ENCODE assay signal across 31 mouse cellular contexts in the genomic region with DNA sequence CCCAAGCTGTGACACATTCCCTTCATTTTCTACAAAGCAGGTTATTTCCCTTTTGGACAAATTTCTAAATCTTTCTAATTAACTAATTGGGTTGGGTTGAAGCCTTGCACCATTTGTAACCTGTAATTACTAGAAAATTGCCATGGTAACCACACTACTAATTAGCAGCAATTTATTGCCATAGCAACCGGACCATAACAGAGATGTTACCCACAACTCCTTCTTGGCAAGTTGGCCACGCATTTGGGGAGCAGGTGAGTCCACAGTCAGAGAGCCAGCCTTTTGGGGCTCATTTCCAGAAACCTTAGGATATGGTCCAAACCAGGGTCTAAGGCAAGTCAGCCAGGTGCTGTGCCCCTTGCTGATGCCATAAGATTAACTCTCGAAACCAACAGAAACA.
DNase-seq lines count a peak whose midpoint lies in the region; ATAC-seq and TF ChIP-seq lines count a peak whose summit lies in the region.
"Had no signal": no experiment of that assay in that cellular context is flagged by ENCODE, and none has a peak within 500 bp of the region (broad histone marks: within the 10 kb centered on the region; RNA-seq: fewer than 3 reads in every experiment).

No protein-coding gene starts in this region.

- no peaks in the 10 kb centered on the region for H3K36me3 ChIP-seq in forebrain, embryonic 13.5 days (ENCODE audit: poor library complexity, severe bottlenecking)
- H3K36me3 ChIP-seq in forebrain, embryonic 10.5 days (replicated peaks) = no peaks in the 10 kb centered on the region
- H3K36me3 ChIP-seq in neural tube, embryonic 14.5 days (ENCODE audit: control insufficient read depth, insufficient read depth, low read length) = no peaks in the 10 kb centered on the region
- no peaks in the 10 kb centered on the region for H3K36me3 ChIP-seq in neural tube, embryonic 15.5 days
- H3K36me3 ChIP-seq in forebrain, postnatal 0 days (ENCODE audit: insufficient read depth) = no peaks in the 10 kb centered on the region
- H3K36me3 ChIP-seq: embryonic facial prominence, embryonic 12.5 days; heart, embryonic 12.5 days; limb, embryonic 10.5 days; limb, embryonic 15.5 days; liver, embryonic 13.5 days had no signal

- no peak for TF ChIP-seq CTCF in forebrain, postnatal 0 days (IDR thresholded peaks at IDR 0.05; ENCODE audit: low read depth)

- H3K9ac ChIP-seq in forebrain, embryonic 13.5 days = no peak overlapping the region
- H3K9ac ChIP-seq in neural tube, embryonic 14.5 days (replicated peaks; ENCODE audit: low read depth, low read length) = no peak overlapping the region
- no peak overlapping the region for H3K9ac ChIP-seq in neural tube, embryonic 15.5 days (replicated peaks)
- H3K9ac ChIP-seq in forebrain, postnatal 0 days = no peak overlapping the region
- H3K9ac ChIP-seq: embryonic facial prominence, embryonic 12.5 days; heart, embryonic 12.5 days; limb, embryonic 15.5 days; liver, embryonic 13.5 days had no signal

- ATAC-seq in forebrain, embryonic 13.5 days = peak; percentile 33
- ATAC-seq in neural tube, embryonic 14.5 days (ENCODE audit: low read depth) = no peak
- no peak for ATAC-seq in neural tube, embryonic 15.5 days (ENCODE audit: low FRiP score)
- peak; percentile 23; the same call in 1 of the 2 replicates for ATAC-seq in forebrain, postnatal 0 days
- ATAC-seq: CD4-positive, CD25-positive, alpha-beta regulatory T cell, adult 4 months; intestine, postnatal 0 days; lung, postnatal 0 days had no signal

- DNase-seq in forebrain, embryonic 10.5 days (ENCODE audit: extremely low spot score, low spot score) = no peak
- peak; percentile 24 to 53 for DNase-seq in layer of hippocampus, postnatal 14 days (ENCODE audit: low spot score in 2 of 2)
- no peak for DNase-seq in layer of hippocampus, postnatal 36 days
- DNase-seq in forebrain, postnatal 0 days = peak; percentile 76
- DNase-seq in testis, postnatal 10 days (ENCODE audit: low spot score) = no peak
- DNase-seq: adrenal gland, postnatal 14 days; cerebellum, adult 2 months; embryo, embryonic 11 days; heart, adult 2 months; heart, postnatal 4 days; kidney, adult 9 months; kidney, postnatal 14 days; liver, embryonic 13.5 days; lung, adult 18-20 months; lung, postnatal 4 days; right cerebral cortex, adult 18-20 months; right cerebral cortex, postnatal 4 days; thymus, adult 2 months; thymus, postnatal 36 days had no signal

- WGBS in forebrain, embryonic 13.5 days = 42% methylated on average over 3 of the region's 3 CpGs
- WGBS in forebrain, embryonic 10.5 days = 81% methylated on average over 3 of the region's 3 CpGs
- WGBS in neural tube, embryonic 14.5 days = 47% methylated on average over 3 of the region's 3 CpGs
- WGBS in neural tube, embryonic 15.5 days = 42% methylated on average over 3 of the region's 3 CpGs
- 34% methylated on average over 3 of the region's 3 CpGs for WGBS in forebrain, postnatal 0 days

- peaks cover 31% of the 10 kb centered on the region for H3K27me3 ChIP-seq in forebrain, embryonic 13.5 days
- H3K27me3 ChIP-seq in forebrain, embryonic 10.5 days (ENCODE audit: poor library complexity, severe bottlenecking) = peaks cover 57% of the 10 kb centered on the region
- no peaks in the 10 kb centered on the region for H3K27me3 ChIP-seq in neural tube, embryonic 14.5 days (ENCODE audit: control insufficient read depth, insufficient read depth, low read length)
- no peaks in the 10 kb centered on the region for H3K27me3 ChIP-seq in neural tube, embryonic 15.5 days (replicated peaks)
- no peaks in the 10 kb centered on the region for H3K27me3 ChIP-seq in forebrain, postnatal 0 days (ENCODE audit: insufficient read depth, low read length)
- H3K27me3 ChIP-seq: embryonic facial prominence, embryonic 12.5 days had no signal

- no peaks in the 10 kb centered on the region for H3K9me3 ChIP-seq in forebrain, embryonic 13.5 days (replicated peaks)
- no peaks in the 10 kb centered on the region for H3K9me3 ChIP-seq in forebrain, embryonic 10.5 days
- H3K9me3 ChIP-seq in neural tube, embryonic 14.5 days (ENCODE audit: control insufficient read depth, low read length) = no peaks in the 10 kb centered on the region
- no peaks in the 10 kb centered on the region for H3K9me3 ChIP-seq in neural tube, embryonic 15.5 days (replicated peaks)
- no peaks in the 10 kb centered on the region for H3K9me3 ChIP-seq in forebrain, postnatal 0 days (ENCODE audit: low read length)
- H3K9me3 ChIP-seq: embryonic facial prominence, embryonic 12.5 days; heart, embryonic 12.5 days; limb, embryonic 10.5 days; limb, embryonic 15.5 days; liver, embryonic 13.5 days; megakaryocyte, embryonic 14.5 days had no signal

- peak overlapping the region; percentile 82 for H3K27ac ChIP-seq in forebrain, embryonic 13.5 days
- H3K27ac ChIP-seq in forebrain, embryonic 10.5 days = no peak overlapping the region
- peak overlapping the region; percentile 60; the same call in 1 of the 2 replicates for H3K27ac ChIP-seq in neural tube, embryonic 14.5 days (ENCODE audit: low read depth, low read length)
- H3K27ac ChIP-seq in neural tube, embryonic 15.5 days (replicated peaks) = no peak overlapping the region
- H3K27ac ChIP-seq in forebrain, postnatal 0 days (ENCODE audit: low read depth, low read length) = peak overlapping the region; percentile 67; the same call in 1 of the 2 replicates
- H3K27ac ChIP-seq: embryonic facial prominence, embryonic 12.5 days; heart, adult 2 months; limb, embryonic 10.5 days; limb, embryonic 15.5 days; liver, embryonic 13.5 days; stomach, postnatal 0 days had no signal

- H3K4me2 ChIP-seq in forebrain, embryonic 13.5 days = peak overlapping the region; percentile 27
- H3K4me2 ChIP-seq in neural tube, embryonic 14.5 days (ENCODE audit: low read depth, low read length) = no peak overlapping the region
- H3K4me2 ChIP-seq in neural tube, embryonic 15.5 days = no peak overlapping the region
- H3K4me2 ChIP-seq in forebrain, postnatal 0 days (ENCODE audit: low read depth) = no peak overlapping the region; the same call in 1 of the 2 replicates
- H3K4me2 ChIP-seq: embryonic facial prominence, embryonic 12.5 days; heart, embryonic 12.5 days; limb, embryonic 15.5 days; liver, embryonic 13.5 days had no signal

- peaks cover 55% of the 10 kb centered on the region for H3K4me1 ChIP-seq in forebrain, embryonic 13.5 days
- peaks cover 34% of the 10 kb centered on the region for H3K4me1 ChIP-seq in forebrain, embryonic 10.5 days
- peaks cover 17% of the 10 kb centered on the region for H3K4me1 ChIP-seq in neural tube, embryonic 14.5 days (ENCODE audit: control insufficient read depth, insufficient read depth, low read length)
- peaks cover 40% of the 10 kb centered on the region for H3K4me1 ChIP-seq in neural tube, embryonic 15.5 days
- peaks cover 18% of the 10 kb centered on the region for H3K4me1 ChIP-seq in forebrain, postnatal 0 days (ENCODE audit: insufficient read depth)
- H3K4me1 ChIP-seq: liver, embryonic 13.5 days had no signal

- no peak overlapping the region for H3K4me3 ChIP-seq in forebrain, embryonic 13.5 days
- H3K4me3 ChIP-seq in forebrain, embryonic 10.5 days = no peak overlapping the region
- no peak overlapping the region for H3K4me3 ChIP-seq in neural tube, embryonic 14.5 days (ENCODE audit: low read depth, low read length)
- H3K4me3 ChIP-seq in neural tube, embryonic 15.5 days (replicated peaks) = no peak overlapping the region
- H3K4me3 ChIP-seq in forebrain, postnatal 0 days (ENCODE audit: low read depth, low read length) = no peak overlapping the region
- H3K4me3 ChIP-seq: embryonic facial prominence, embryonic 12.5 days; heart, adult 2 months; heart, embryonic 12.5 days; limb, embryonic 10.5 days; limb, embryonic 15.5 days; liver, embryonic 13.5 days; megakaryocyte, embryonic 14.5 days had no signal

Comparison
In these comparisons a context has a peak if more than half of its experiments do, and no peak if none do; other contexts are left out.
1. H3K27ac ChIP-seq: peak in forebrain, embryonic 13.5 days (single experiment), neural tube, embryonic 14.5 days (single experiment) and forebrain, postnatal 0 days (single experiment); none in forebrain, embryonic 10.5 days (single experiment) and neural tube, embryonic 15.5 days (single experiment).
2. DNase-seq: peak in layer of hippocampus, postnatal 14 days (2 of 2) and forebrain, postnatal 0 days (single experiment); none in forebrain, embryonic 10.5 days (single experiment), layer of hippocampus, postnatal 36 days (0 of 2) and testis, postnatal 10 days (single experiment).
3. ATAC-seq: peak in forebrain, embryonic 13.5 days (single experiment) and forebrain, postnatal 0 days (single experiment); none in neural tube, embryonic 14.5 days (single experiment) and neural tube, embryonic 15.5 days (single experiment).